Mouse (Mus musculus) right cerebral cortex, adult 2 months (tissue): Measurements from ENCODE around the gene Trp73.
A peak's percentile ranks its signal among the peaks of the same experiment; 100 is the strongest.

Experiments
- DNase-seq, 2 experiments: peaks; one replicate each; pipeline ENCODE4 v3.0.0; 2021 to 2022; ENCODE audit warnings: low spot score in 2 of 2

Gene Trp73

GRCm38 (mm10) chr4:154140182-154140212, at the start of gene Trp73:
TSS of gene Trp73 (minus strand) at chr4:154140208.
- no peak for DNase-seq

- DNase-seq, result no peak
These were observed 48.9 kb upstream of the Trp73 start for GRCm38 (mm10) chr4:154188948-154189347.

- DNase-seq, result no peak
These were observed 46.1 kb upstream of the Trp73 start for GRCm38 (mm10) chr4:154186002-154186537.

- no peak for DNase-seq
These were observed 45.0 kb upstream of the Trp73 start for GRCm38 (mm10) chr4:154185001-154185400.

- no peak for DNase-seq
These were observed 43.6 kb upstream of the Trp73 start for GRCm38 (mm10) chr4:154183566-154183965.

- no peak for DNase-seq
These were observed 41.0 kb upstream of the Trp73 start for GRCm38 (mm10) chr4:154181001-154181400.

GRCm38 (mm10) chr4:154177257-154177656, 37.2 kb upstream of the Trp73 start:
- DNase-seq, result no peak

GRCm38 (mm10) chr4:154171931-154172604, 32.1 kb upstream of the Trp73 start:
- DNase-seq, result no peak

GRCm38 (mm10) chr4:154171151-154171930, 31.3 kb upstream of the Trp73 start:
- DNase-seq, result no peak

- DNase-seq, result peak in 1 of 2 experiments; percentile 36
These were observed 30.6 kb upstream of the Trp73 start, which contains the start of gene Megf6 for GRCm38 (mm10) chr4:154170506-154171150. TSS of gene Megf6 (plus strand) at chr4:154170730.

GRCm38 (mm10) chr4:154170021-154170420, 30.0 kb upstream of the Trp73 start:
- no peak for DNase-seq

GRCm38 (mm10) chr4:154167053-154167452, 27.0 kb upstream of the Trp73 start:
- peak; percentile 48 to 58 for DNase-seq

- peak; percentile 74 to 80 for DNase-seq
These were observed 23.3 kb upstream of the Trp73 start for GRCm38 (mm10) chr4:154163296-154163695.

- peak; percentile 96 for DNase-seq
These were observed 20.8 kb upstream of the Trp73 start, which contains the start of gene Tprgl for GRCm38 (mm10) chr4:154160538-154161390. TSS of gene Tprgl (minus strand) at chr4:154160666.

GRCm38 (mm10) chr4:154159961-154160537, 20.0 kb upstream of the Trp73 start:
- DNase-seq, result peak; percentile 38 to 61

GRCm38 (mm10) chr4:154159002-154159401, 19.0 kb upstream of the Trp73 start:
- peak; percentile 85 to 87 for DNase-seq

GRCm38 (mm10) chr4:154157970-154158662, 18.1 kb upstream of the Trp73 start:
- peak in 1 of 2 experiments; percentile 39 for DNase-seq

GRCm38 (mm10) chr4:154156050-154156449, 16.0 kb upstream of the Trp73 start:
- no peak for DNase-seq

GRCm38 (mm10) chr4:154154104-154154503, 14.1 kb upstream of the Trp73 start:
- no peak for DNase-seq

- DNase-seq, result no peak
These were observed 6.3 kb upstream of the Trp73 start for GRCm38 (mm10) chr4:154146342-154146741.

- DNase-seq, result no peak
These were observed 4.7 kb upstream of the Trp73 start for GRCm38 (mm10) chr4:154144712-154145111.
